Mouse (Mus musculus) layer of hippocampus, postnatal 36 days (tissue): ENCODE results near the gene Tmem44. TPM values are rescaled to one million over a fixed set of nuclear protein-coding genes. Genes with fewer than 3 reads are reported as not detected.

Experiments used
- DNase-seq, 2 experiments: peaks; one replicate each; pipeline ENCODE4 v3.0.0; 2022
- total RNA-seq, 2 experiments: library from RNA; stranded (reverse); gene quantifications; 2 replicates each; pipeline ENCODE4 v1.2.3; 2021

Gene Tmem44
- total RNA-seq: 10 to 100 TPM; 32.3 to 38.0 TPM

- DNase-seq: no peak
Measured at GRCm38 (mm10) chr16:30550748-30551192, at the start of gene Tmem44. Gene Tmem44, minus strand, starts transcription at chr16:30550842.

GRCm38 (mm10) chr16:30599491-30600268 lies 49.0 kb upstream of the Tmem44 start, which contains the start of gene Fam43a:
Gene Fam43a, plus strand, starts transcription at chr16:30599723.
- DNase-seq: peak; percentile 75 to 76

GRCm38 (mm10) chr16:30596959-30597681 lies 46.5 kb upstream of the Tmem44 start:
- peak; percentile 92 to 93 for DNase-seq

- peak; percentile 62 to 64 for DNase-seq
Measured at GRCm38 (mm10) chr16:30595835-30596557, 45.4 kb upstream of the Tmem44 start.

- DNase-seq: no peak
Measured at GRCm38 (mm10) chr16:30595356-30595755, 44.7 kb upstream of the Tmem44 start.

GRCm38 (mm10) chr16:30591990-30592389 lies 41.3 kb upstream of the Tmem44 start:
- DNase-seq: no peak

- no peak for DNase-seq
Measured at GRCm38 (mm10) chr16:30590264-30591209, 39.9 kb upstream of the Tmem44 start.

GRCm38 (mm10) chr16:30587494-30588327 lies 37.1 kb upstream of the Tmem44 start, which contains the start of gene Lsg1:
Gene Lsg1, minus strand, starts transcription at chr16:30587592.
- peak; percentile 78 to 80 for DNase-seq

GRCm38 (mm10) chr16:30586935-30587493 lies 36.4 kb upstream of the Tmem44 start:
- DNase-seq: no peak

GRCm38 (mm10) chr16:30580765-30581164 lies 30.1 kb upstream of the Tmem44 start:
- no peak for DNase-seq

- peak in 1 of 2 experiments; percentile 22 for DNase-seq
Measured at GRCm38 (mm10) chr16:30576392-30576791, 25.8 kb upstream of the Tmem44 start.

GRCm38 (mm10) chr16:30575815-30576214 lies 25.2 kb upstream of the Tmem44 start:
- no peak for DNase-seq

- DNase-seq: no peak
Measured at GRCm38 (mm10) chr16:30572239-30572638, 21.6 kb upstream of the Tmem44 start.

GRCm38 (mm10) chr16:30571378-30571777 lies 20.7 kb upstream of the Tmem44 start:
- DNase-seq: no peak

- DNase-seq: no peak
Measured at GRCm38 (mm10) chr16:30570173-30570572, 19.5 kb upstream of the Tmem44 start.

- DNase-seq: no peak
Measured at GRCm38 (mm10) chr16:30565631-30566030, 15.0 kb upstream of the Tmem44 start.

GRCm38 (mm10) chr16:30560601-30561000 lies 10.0 kb upstream of the Tmem44 start:
- no peak for DNase-seq

- no peak for DNase-seq
Measured at GRCm38 (mm10) chr16:30559312-30559992, 8.8 kb upstream of the Tmem44 start.

GRCm38 (mm10) chr16:30554109-30554508 lies 3.5 kb upstream of the Tmem44 start:
- DNase-seq: no peak
